Mouse (Mus musculus) liver, postnatal 0 days (tissue): ENCODE measurements at regions not wholly inside any gene's neighbourhood (a gene's known extent, or its start where the extent isn't known, plus 50 kb on each side); places are given as distances from the start of the nearest gene placed in this dataset.

ENCODE experiments used
- CTCF ChIP-seq: sonication (generic); IDR thresholded peaks from 2 replicates; pipeline ENCODE4 v1.5.1; 2016; ENCODE audit warnings: antibody characterized with exemption, low read depth
- EP300 ChIP-seq: IDR thresholded peaks from 2 replicates; pipeline ENCODE4 v1.6.1; 2016; ENCODE audit warnings: antibody characterized with exemption, low read depth, mild to moderate bottlenecking

DNA sequence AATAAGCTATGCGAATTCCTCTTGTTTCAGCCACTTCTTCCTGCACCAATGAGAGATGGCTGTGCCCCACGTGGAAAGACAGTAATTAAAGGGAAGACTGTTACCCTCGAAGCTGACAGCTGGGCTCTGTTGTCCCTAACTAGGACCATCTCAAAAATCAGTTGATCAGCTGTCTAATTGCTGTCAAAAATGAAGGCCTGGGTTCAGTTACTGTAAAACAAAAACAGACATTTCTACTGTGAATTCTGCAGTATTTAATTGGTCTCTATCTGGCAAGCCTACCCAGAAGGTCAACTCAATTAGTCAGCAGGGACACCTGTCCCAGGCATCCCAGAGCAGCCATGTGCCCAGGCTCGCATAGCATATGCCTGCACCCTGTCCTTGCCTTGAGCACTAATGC, 385.8 kb upstream of the Zdhhc25 start:
- TF ChIP-seq CTCF (no peak), EP300 (no peak)
